Mouse (Mus musculus) gastrocnemius, adult 2 months (tissue): ENCODE data around the gene Cacna1e. TPM values are rescaled to one million over a fixed set of nuclear protein-coding genes. Genes with fewer than 3 reads are reported as not detected.

Experiments used
- DNase-seq: peaks from one replicate; pipeline ENCODE4 v3.0.0; 2022
- H3K27ac ChIP-seq: fragments of 200-600 bp; 2 replicates; pipeline ENCODE4 v1.8.1; 2022; ENCODE audit warnings: mild to moderate bottlenecking
- H3K4me3 ChIP-seq: fragments of 200-600 bp; 2 replicates; pipeline ENCODE4 v1.8.1; 2022; ENCODE audit warnings: mild to moderate bottlenecking, moderate library complexity
- CTCF ChIP-seq: fragments of 200-600 bp; IDR thresholded peaks from 2 replicates; pipeline ENCODE4 v1.8.1; 2022; ENCODE audit warnings: antibody characterized with exemption, mild to moderate bottlenecking, moderate library complexity
- intact Hi-C: fragments of 180-260 bp; cut with DNase I; formaldehyde crosslinking; loops from one replicate; pipeline ENCODE4 v1.15.1; 2025
- total RNA-seq, 2 experiments: library from RNA; stranded (reverse); gene quantifications; 2 replicates each; pipeline ENCODE4 v1.2.3; 2021

Cacna1e gene
- total RNA-seq, 2 experiments from 2014 or later = 0.05 to 0.06 TPM

DNA sequence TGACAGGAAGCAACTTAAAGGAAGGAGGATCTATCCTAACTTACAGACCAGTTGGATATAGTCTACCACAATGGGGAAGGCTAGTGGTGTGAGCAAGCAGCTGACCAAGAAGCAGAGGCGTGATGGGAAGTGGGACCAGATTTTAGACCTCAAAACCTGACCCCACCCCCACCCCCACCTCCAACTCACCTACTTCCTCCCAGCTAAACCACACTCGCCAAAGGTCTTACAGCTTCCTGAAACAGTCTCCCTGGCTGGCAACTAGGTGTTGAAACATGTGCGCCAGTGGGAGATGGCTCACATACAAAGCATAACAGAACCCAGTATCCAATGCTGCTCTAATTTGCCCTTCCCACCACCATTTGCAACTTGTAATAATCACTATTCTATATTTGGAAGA, 29.7 kb downstream of the Cacna1e start:
- Histone ChIP-seq H3K4me3 (no peak overlapping the region), H3K27ac (no peak overlapping the region)
- intact Hi-C loops = no loop called here
- no peak for DNase-seq
- no peak for TF ChIP-seq CTCF

- intact Hi-C loops = no loop called here
- DNase-seq = no peak
- no peak for TF ChIP-seq CTCF
Observed at GRCm38 (mm10) chr1:154850515-154851287, 33.6 kb downstream of the Cacna1e start.

DNA sequence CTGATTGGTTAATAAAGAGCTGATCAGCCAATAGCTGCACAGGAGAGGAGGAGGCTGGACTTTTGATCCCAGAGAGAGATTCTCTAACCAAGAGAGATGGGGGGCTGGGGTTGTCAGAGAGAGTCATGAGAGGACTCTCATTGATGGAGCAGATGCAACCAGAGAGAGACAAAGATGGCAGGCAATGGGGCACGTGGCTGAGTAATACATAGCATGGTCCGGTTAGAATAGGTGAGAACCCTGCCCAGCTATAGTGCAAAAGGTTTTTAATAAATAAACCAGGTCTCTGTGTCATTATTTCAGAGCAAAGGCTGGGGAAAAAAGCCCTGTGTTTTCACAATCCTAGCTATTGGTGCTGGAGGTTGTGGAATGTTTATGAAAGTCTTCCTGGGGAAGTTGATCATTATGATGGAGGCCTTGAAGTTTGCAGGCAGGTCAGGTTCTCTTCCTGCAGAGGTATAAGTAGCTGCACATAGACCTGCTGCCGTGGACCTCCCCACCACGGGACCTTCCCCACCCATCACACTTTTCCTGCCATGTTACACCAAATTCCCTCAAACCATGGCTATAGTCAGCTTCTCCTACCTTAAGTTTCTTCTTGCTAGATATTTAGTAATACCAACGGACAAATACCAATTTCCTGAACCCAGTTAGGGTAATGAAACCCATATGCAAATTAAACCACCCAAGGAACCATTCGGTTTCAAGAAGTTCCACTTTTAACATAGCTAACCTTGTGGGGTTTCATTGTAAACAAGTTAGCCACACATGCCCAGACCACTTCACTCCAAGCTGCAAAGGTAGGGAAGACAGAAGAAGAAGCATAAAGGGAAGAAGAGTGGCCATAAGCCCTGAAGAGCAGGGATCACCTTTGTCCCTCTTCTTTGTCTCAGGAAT, 35.4 kb downstream of the Cacna1e start:
- no peak for DNase-seq
- H3K4me3 ChIP-seq = no peak overlapping the region
- intact Hi-C loops = no loop called here
- no peak for TF ChIP-seq CTCF
- no peak overlapping the region for H3K27ac ChIP-seq

More at GRCm38 (mm10) chr1:154850515-154851287, 33.6 kb downstream of the Cacna1e start:
- Histone ChIP-seq H3K4me3 (no peak overlapping the region), H3K27ac (no peak overlapping the region)

- no peak for TF ChIP-seq CTCF
- intact Hi-C loops = no loop called here
- no peak for DNase-seq
- Histone ChIP-seq H3K27ac (no peak overlapping the region), H3K4me3 (no peak overlapping the region)
Observed at GRCm38 (mm10) chr1:154846900-154847299, 37.4 kb downstream of the Cacna1e start.

DNA sequence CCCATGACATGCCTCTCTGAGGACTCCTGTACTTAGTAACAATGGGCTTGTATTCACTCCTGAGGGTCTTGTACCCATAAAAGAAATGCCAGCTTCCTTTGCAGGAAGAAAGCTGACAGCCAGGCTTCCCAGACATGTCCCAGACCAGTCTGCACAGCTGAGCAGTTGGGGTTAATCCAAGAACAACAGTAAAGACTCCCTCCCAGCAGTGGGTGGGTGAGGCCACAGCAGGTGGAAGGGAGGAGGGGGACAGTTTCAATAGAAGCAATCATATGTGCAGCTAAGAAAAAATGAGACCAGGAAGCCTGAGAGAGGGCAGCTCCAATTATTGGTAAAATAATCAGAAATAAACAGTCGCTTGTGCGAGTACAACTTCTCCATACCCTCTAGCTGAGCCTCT, 40.9 kb downstream of the Cacna1e start:
- H3K27ac ChIP-seq = no peak overlapping the region
- no peak overlapping the region for H3K4me3 ChIP-seq
- TF ChIP-seq CTCF = no peak
- no peak for DNase-seq
- intact Hi-C loops = no loop called here

- intact Hi-C loops = no loop called here
- H3K27ac ChIP-seq = no peak overlapping the region
- TF ChIP-seq CTCF = no peak
- no peak for DNase-seq
- no peak overlapping the region for H3K4me3 ChIP-seq
Observed at GRCm38 (mm10) chr1:154842336-154842735, 42.0 kb downstream of the Cacna1e start.

- no peak for TF ChIP-seq CTCF
- no peak for DNase-seq
- no peak overlapping the region for H3K27ac ChIP-seq
- no peak overlapping the region for H3K4me3 ChIP-seq
- intact Hi-C loops = no loop called here
Observed at GRCm38 (mm10) chr1:154841057-154841630, 43.2 kb downstream of the Cacna1e start.

GRCm38 (mm10) chr1:154839272-154839671, 45.0 kb downstream of the Cacna1e start:
- H3K27ac ChIP-seq = no peak overlapping the region
- H3K4me3 ChIP-seq = no peak overlapping the region
- no peak for TF ChIP-seq CTCF
- no peak for DNase-seq
- intact Hi-C loops = no loop called here

DNA sequence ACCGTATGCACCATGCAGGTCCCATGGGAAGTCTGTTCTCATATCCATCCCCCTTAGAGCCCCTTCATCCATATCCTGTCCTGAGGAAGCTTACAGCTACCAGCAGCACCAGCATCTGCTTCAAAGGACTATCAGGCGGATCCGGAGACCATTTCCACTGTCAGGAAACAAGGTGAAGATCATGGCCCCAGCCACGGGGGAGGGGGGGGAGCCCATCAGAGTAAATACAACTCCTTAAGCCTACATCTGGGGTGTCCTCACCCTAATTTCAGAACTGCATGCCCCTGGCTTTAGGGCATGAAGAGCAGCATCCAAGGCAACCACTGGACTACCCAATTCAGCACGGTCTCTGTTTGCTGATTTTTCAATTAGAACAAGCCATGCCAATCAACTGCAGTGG, 47.8 kb downstream of the Cacna1e start:
- H3K27ac ChIP-seq = no peak overlapping the region
- no peak overlapping the region for H3K4me3 ChIP-seq
- no peak for DNase-seq
- intact Hi-C loops = no loop called here
- TF ChIP-seq CTCF = no peak

DNA sequence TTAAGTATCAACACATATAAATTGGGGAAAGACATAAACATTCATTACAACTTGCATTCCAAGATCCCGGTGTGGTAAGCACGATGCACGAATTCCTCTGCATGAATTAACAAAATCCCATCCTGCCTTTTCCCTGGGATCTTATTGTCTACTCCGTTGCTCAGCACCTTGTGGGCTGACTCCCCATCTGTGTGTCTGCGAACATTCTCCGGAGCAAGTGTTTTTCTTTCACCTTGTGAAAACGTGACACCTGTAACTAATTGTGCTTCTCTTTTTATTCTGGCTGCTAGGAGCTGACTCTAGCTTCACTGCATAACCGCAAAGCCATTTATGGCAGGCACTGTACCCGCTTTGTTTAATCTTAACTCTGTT, 52.1 kb downstream of the Cacna1e start:
- no peak for TF ChIP-seq CTCF
- H3K4me3 ChIP-seq = no peak overlapping the region
- intact Hi-C loops = no loop called here
- no peak overlapping the region for H3K27ac ChIP-seq
- no peak for DNase-seq

GRCm38 (mm10) chr1:154831269-154832167, 52.8 kb downstream of the Cacna1e start:
- intact Hi-C loops = no loop called here
- H3K27ac ChIP-seq = no peak overlapping the region
- DNase-seq = no peak
- no peak for TF ChIP-seq CTCF
- H3K4me3 ChIP-seq = no peak overlapping the region

DNA sequence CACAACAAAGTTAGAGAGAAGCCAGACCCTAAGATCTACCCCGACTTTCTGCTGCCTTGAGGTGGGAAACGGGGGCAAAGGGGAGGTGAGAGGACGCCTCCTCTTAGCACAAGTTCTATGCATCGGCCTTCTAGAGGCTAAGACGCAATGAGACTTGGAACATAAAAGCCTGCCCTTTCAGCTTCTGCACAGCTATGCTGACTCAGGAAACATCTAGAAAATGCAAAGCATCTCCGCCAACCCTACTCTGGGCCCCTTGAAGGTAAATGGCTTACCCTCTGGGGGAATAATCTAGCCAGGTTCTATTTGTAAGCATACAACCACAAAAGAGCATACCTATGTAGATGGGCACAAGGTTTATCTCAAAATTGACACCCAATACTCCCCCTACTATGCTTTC, 54.2 kb downstream of the Cacna1e start:
- Histone ChIP-seq H3K27ac (no peak overlapping the region), H3K4me3 (no peak overlapping the region)
- TF ChIP-seq CTCF = no peak
- DNase-seq = no peak
- intact Hi-C loops = no loop called here
